Mouse (Mus musculus) subcutaneous adipose tissue, adult 2 months (tissue): ENCODE data around the gene Drc7. TPM values are rescaled to one million over a fixed set of nuclear protein-coding genes. Genes with fewer than 3 reads are reported as not detected.

Source experiments
- polyA plus RNA-seq: library from polyadenylated mRNA; depleted of rRNA; stranded (reverse); fragments of >200 nt; gene quantifications from 2 replicates; pipeline ENCODE4 v1.2.3, GENCODE M21; 2012; ENCODE audit warnings: low replicate concordance; rRNA removed

Gene Drc7
- polyA plus RNA-seq, result not detected in 2 replicates

GRCm38 (mm10) chr8:95054927-95055510, at the start of gene Drc7:
Gene Drc7, plus strand, starts transcription at chr8:95055103.

GRCm38 (mm10) chr8:95017451-95017850, 37.5 kb upstream of the Drc7 start, which contains the start of gene Adgrg3:
Gene Adgrg3, plus strand, starts transcription at chr8:95017692.

GRCm38 (mm10) chr8:95080381-95081341, 25.8 kb downstream of the Drc7 start, which contains the start of gene Katnb1:
Gene Katnb1, plus strand, starts transcription at chr8:95081186.

Other genes with a start within 250 kb of the Drc7 start
- 0.44 and 1.3 TPM in 2 replicates for gene Ccl17, start 244.7 kb upstream of the Drc7 start, polyA plus RNA-seq
- gene Coq9, start 216.8 kb upstream of the Drc7 start, polyA plus RNA-seq, result 175 and 245 TPM in 2 replicates
- 31.1 and 42.8 TPM in 2 replicates for gene Ciapin1, start 216.7 kb upstream of the Drc7 start, polyA plus RNA-seq
- 78.9 and 117 TPM in 2 replicates for gene Polr2c, start 197.7 kb upstream of the Drc7 start, polyA plus RNA-seq
- 27.2 and 32.0 TPM in 2 replicates for gene Dok4, start 178.8 kb upstream of the Drc7 start, polyA plus RNA-seq
- gene Ccdc102a, start 137.0 kb upstream of the Drc7 start, polyA plus RNA-seq, result 14.8 and 31.5 TPM in 2 replicates
- 3.8 and 4.9 TPM in 2 replicates for gene Adgrg5, start 131.4 kb upstream of the Drc7 start, polyA plus RNA-seq
- gene Adgrg1, start 80.4 kb upstream of the Drc7 start, polyA plus RNA-seq, result 107 and 240 TPM in 2 replicates
- gene Adgrg3, start 37.4 kb upstream of the Drc7 start, polyA plus RNA-seq, result 4.5 and 10.2 TPM in 2 replicates
- gene Katnb1, start 26.1 kb downstream of the Drc7 start, polyA plus RNA-seq, result 17.3 and 27.8 TPM in 2 replicates
- gene Kifc3, start 147.7 kb downstream of the Drc7 start, polyA plus RNA-seq, result 33.4 and 41.1 TPM in 2 replicates